Mouse (Mus musculus): ENCODE measurements around the gene Fbxo6.

GRCm38 (mm10) chr4:148117392-148117791 is 34.5 kb downstream of the Fbxo6 start:
- TF ChIP-seq POLR2A (IDR thresholded peaks at IDR 0.05; ENCODE audit: extremely low read depth, insufficient read depth, low read length) (no peak), CTCF (IDR thresholded peaks at IDR 0.05; ENCODE audit: extremely low read depth, insufficient read depth, low read length) (no peak)

Measured in cortical plate, adult 2 months (tissue).